Comparison of ENCODE assay signal across 10 mouse cellular contexts in the genomic region with DNA sequence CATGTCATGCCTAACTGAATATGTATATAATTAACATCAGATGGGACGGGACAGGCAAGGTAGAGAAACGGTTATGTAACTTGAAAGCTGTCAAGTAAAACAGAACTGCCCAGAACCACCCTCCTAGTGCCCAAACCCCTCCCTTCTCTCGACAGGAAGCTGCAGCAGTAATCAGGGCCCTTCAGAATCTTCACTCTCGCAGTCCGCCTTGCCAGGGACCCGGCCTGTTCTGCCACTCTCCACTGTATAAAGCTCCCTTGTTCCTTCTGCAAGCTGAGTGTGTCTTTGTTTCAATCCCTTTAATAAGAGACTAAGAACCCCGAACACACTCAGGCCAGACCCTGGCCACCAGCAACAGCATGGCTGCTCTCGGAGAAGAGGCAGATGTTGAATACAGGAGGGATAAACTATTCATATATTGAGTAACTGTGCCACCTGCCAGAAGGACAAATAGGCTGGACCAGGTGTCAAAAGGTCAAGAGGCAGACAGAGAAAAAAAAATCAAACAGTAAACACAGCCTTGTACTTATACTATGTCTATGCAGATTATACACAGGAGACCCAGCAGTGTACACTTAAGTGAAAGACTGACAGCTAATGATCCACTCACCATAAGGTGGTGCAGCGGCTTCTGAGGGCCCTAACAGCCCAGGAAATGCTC. TPM values are rescaled to one million over a fixed set of nuclear protein-coding genes. Genes with fewer than 3 reads are reported as not detected.
DNase-seq lines count a peak whose midpoint lies in the region; ATAC-seq and TF ChIP-seq lines count a peak whose summit lies in the region.
"Had no signal": no experiment of that assay in that cellular context is flagged by ENCODE, and none has a peak within 500 bp of the region (broad histone marks: within the 10 kb centered on the region; RNA-seq: fewer than 3 reads in every experiment).

No protein-coding gene starts in this region.

- no peaks in the 10 kb centered on the region for H3K9me3 ChIP-seq in embryonic facial prominence, embryonic 11.5 days (replicated peaks; ENCODE audit: control insufficient read depth, low read length)
- H3K9me3 ChIP-seq in embryonic facial prominence, embryonic 10.5 days, result no peaks in the 10 kb centered on the region
- no peaks in the 10 kb centered on the region for H3K9me3 ChIP-seq in limb, embryonic 15.5 days
- no peaks in the 10 kb centered on the region for H3K9me3 ChIP-seq in limb, embryonic 10.5 days (replicated peaks)
- no peaks in the 10 kb centered on the region for H3K9me3 ChIP-seq in liver, postnatal 0 days (ENCODE audit: low read length)
- no peaks in the 10 kb centered on the region for H3K9me3 ChIP-seq in neural tube, embryonic 13.5 days

- TF ChIP-seq CTCF in liver, postnatal 0 days (IDR thresholded peaks at IDR 0.05; ENCODE audit: low read depth), result no peak

- H3K4me2 ChIP-seq in embryonic facial prominence, embryonic 11.5 days (ENCODE audit: low read depth, low read length), result no peak overlapping the region
- no peak overlapping the region for H3K4me2 ChIP-seq in limb, embryonic 15.5 days
- no peak overlapping the region for H3K4me2 ChIP-seq in liver, postnatal 0 days (ENCODE audit: low read depth, low read length)
- H3K4me2 ChIP-seq in neural tube, embryonic 13.5 days, result no peak overlapping the region

- no peak for TF ChIP-seq EP300 in liver, postnatal 0 days (IDR thresholded peaks at IDR 0.05; ENCODE audit: low read depth)

- H3K36me3 ChIP-seq in embryonic facial prominence, embryonic 11.5 days (replicated peaks; ENCODE audit: control insufficient read depth, insufficient read depth, low read depth, low read length), result no peaks in the 10 kb centered on the region
- peaks cover 96% of the 10 kb centered on the region for H3K36me3 ChIP-seq in embryonic facial prominence, embryonic 10.5 days (replicated peaks)
- peaks cover 4% of the 10 kb centered on the region; the same call in 1 of the 2 replicates for H3K36me3 ChIP-seq in limb, embryonic 15.5 days
- peaks cover 89% of the 10 kb centered on the region for H3K36me3 ChIP-seq in limb, embryonic 10.5 days
- H3K36me3 ChIP-seq in liver, postnatal 0 days (replicated peaks; ENCODE audit: insufficient read depth, low read length), result peaks cover 6% of the 10 kb centered on the region
- peaks cover 6% of the 10 kb centered on the region; the same call in 1 of the 2 replicates for H3K36me3 ChIP-seq in neural tube, embryonic 13.5 days

- H3K4me3 ChIP-seq in embryonic facial prominence, embryonic 11.5 days (ENCODE audit: low read depth, low read length), result no peak overlapping the region
- no peak overlapping the region for H3K4me3 ChIP-seq in embryonic facial prominence, embryonic 10.5 days
- no peak overlapping the region for H3K4me3 ChIP-seq in limb, embryonic 15.5 days
- no peak overlapping the region for H3K4me3 ChIP-seq in limb, embryonic 10.5 days
- H3K4me3 ChIP-seq in liver, postnatal 0 days (ENCODE audit: low read depth, low read length), result no peak overlapping the region
- H3K4me3 ChIP-seq in neural tube, embryonic 13.5 days, result no peak overlapping the region

- H3K4me1 ChIP-seq in embryonic facial prominence, embryonic 11.5 days (ENCODE audit: control insufficient read depth, insufficient read depth, low read length), result peaks cover 11% of the 10 kb centered on the region
- peaks cover 44% of the 10 kb centered on the region for H3K4me1 ChIP-seq in embryonic facial prominence, embryonic 10.5 days
- H3K4me1 ChIP-seq in limb, embryonic 15.5 days, result peaks cover 55% of the 10 kb centered on the region
- H3K4me1 ChIP-seq in limb, embryonic 10.5 days, result peaks cover 34% of the 10 kb centered on the region
- peaks cover 30% of the 10 kb centered on the region for H3K4me1 ChIP-seq in liver, postnatal 0 days (ENCODE audit: insufficient read depth)
- H3K4me1 ChIP-seq in neural tube, embryonic 13.5 days (replicated peaks), result peaks cover 70% of the 10 kb centered on the region

- H3K27me3 ChIP-seq in embryonic facial prominence, embryonic 11.5 days (ENCODE audit: control insufficient read depth, insufficient read depth, low read length), result no peaks in the 10 kb centered on the region
- H3K27me3 ChIP-seq in embryonic facial prominence, embryonic 10.5 days (replicated peaks; ENCODE audit: low read depth, poor library complexity, severe bottlenecking), result no peaks in the 10 kb centered on the region
- no peaks in the 10 kb centered on the region for H3K27me3 ChIP-seq in limb, embryonic 15.5 days
- H3K27me3 ChIP-seq in limb, embryonic 10.5 days (ENCODE audit: low read depth, poor library complexity, severe bottlenecking), result no peaks in the 10 kb centered on the region
- no peaks in the 10 kb centered on the region for H3K27me3 ChIP-seq in liver, postnatal 0 days (ENCODE audit: insufficient read depth, low read length)
- no peaks in the 10 kb centered on the region for H3K27me3 ChIP-seq in neural tube, embryonic 13.5 days

- WGBS in embryonic facial prominence, embryonic 11.5 days, result 40% methylated on average over 9 of the region's 9 CpGs
- 56% methylated on average over 9 of the region's 9 CpGs for WGBS in embryonic facial prominence, embryonic 10.5 days
- WGBS in limb, embryonic 15.5 days, result 56% methylated on average over 9 of the region's 9 CpGs
- WGBS in limb, embryonic 10.5 days, result 78% methylated on average over 9 of the region's 9 CpGs
- 36% methylated on average over 9 of the region's 9 CpGs for WGBS in liver, postnatal 0 days (ENCODE audit: insufficient replicate concordance)
- WGBS in neural tube, embryonic 13.5 days, result 48% methylated on average over 9 of the region's 9 CpGs

- no peak overlapping the region for H3K9ac ChIP-seq in embryonic facial prominence, embryonic 11.5 days (replicated peaks; ENCODE audit: low read length)
- no peak overlapping the region for H3K9ac ChIP-seq in limb, embryonic 15.5 days
- no peak overlapping the region for H3K9ac ChIP-seq in liver, postnatal 0 days (replicated peaks)
- peak overlapping the region; percentile 43; the same call in 1 of the 2 replicates for H3K9ac ChIP-seq in neural tube, embryonic 13.5 days

- DNase-seq in embryonic facial prominence, embryonic 11.5 days (ENCODE audit: low spot score), result no peak
- no peak for DNase-seq in embryonic facial prominence, embryonic 10.5 days (ENCODE audit: low spot score)
- DNase-seq in limb, embryonic 10.5 days (ENCODE audit: low spot score), result no peak
- DNase-seq in liver, postnatal 0 days, result no peak
- DNase-seq in cerebellum, adult 9-11 months, result no peak
- no peak for DNase-seq in thymus, postnatal 0 days (ENCODE audit: low spot score)
- DNase-seq: cerebellum, postnatal 36 days; spleen, adult 18-20 months had no signal

- 0 out of 2 replicates have a peak overlapping the region, but pooled peaks have one; percentile 28 for H3K27ac ChIP-seq in embryonic facial prominence, embryonic 11.5 days (replicated peaks; ENCODE audit: low read depth, low read length)
- no peak overlapping the region; the same call in 1 of the 2 replicates for H3K27ac ChIP-seq in embryonic facial prominence, embryonic 10.5 days (replicated peaks)
- peak overlapping the region; percentile 57; the same call in 1 of the 2 replicates for H3K27ac ChIP-seq in limb, embryonic 15.5 days
- H3K27ac ChIP-seq in limb, embryonic 10.5 days, result no peak overlapping the region
- no peak overlapping the region for H3K27ac ChIP-seq in liver, postnatal 0 days (ENCODE audit: low read depth)
- H3K27ac ChIP-seq in neural tube, embryonic 13.5 days (replicated peaks), result peak overlapping the region; percentile 80

- no peak for ATAC-seq in embryonic facial prominence, embryonic 11.5 days (replicated peaks; ENCODE audit: insufficient number of reproducible peaks, low FRiP score, low TSS enrichment, low read depth)
- ATAC-seq in limb, embryonic 15.5 days (ENCODE audit: insufficient number of reproducible peaks, low FRiP score, low TSS enrichment, low read depth), result no peak
- peak; percentile 45 for ATAC-seq in liver, postnatal 0 days
- no peak for ATAC-seq in neural tube, embryonic 13.5 days (ENCODE audit: low read depth)

RNA-seq across cellular contexts. Expression of gene Tet3, which starts 48.7 kb away (rescaled TPM):
- 24.3 and 27.9 TPM in 2 replicates for polyA plus RNA-seq in embryonic facial prominence, embryonic 11.5 days (2014; fragmentation: Nextera tagmentation; extraction: Ambion mirVana)
- polyA plus RNA-seq in embryonic facial prominence, embryonic 10.5 days (2016; fragmentation: Nextera tagmentation; extraction: Ambion mirVana), result 45.1 and 50.0 TPM in 2 replicates
- 57.1 and 59.5 TPM in 2 replicates for polyA plus RNA-seq in limb, embryonic 15.5 days (2015; fragmentation: Nextera tagmentation; extraction: Ambion mirVana)
- polyA plus RNA-seq in limb, embryonic 10.5 days (2016; fragmentation: Nextera tagmentation; extraction: Ambion mirVana), result 40.1 and 42.7 TPM in 2 replicates
- polyA plus RNA-seq in liver, postnatal 0 days (2015; fragmentation: Nextera tagmentation; extraction: Ambion mirVana), result 7.9 and 8.5 TPM in 2 replicates
- polyA plus RNA-seq in neural tube, embryonic 13.5 days (2015; fragmentation: Nextera tagmentation; extraction: Ambion mirVana), result 79.0 and 79.2 TPM in 2 replicates
- 19.7 and 24.1 TPM in 2 replicates for polyA plus RNA-seq in thymus, postnatal 0 days (2015; fragmentation: Nextera tagmentation; extraction: Ambion mirVana)

Comparison
In these comparisons a context has a peak if more than half of its experiments do, and no peak if none do; other contexts are left out.
1. H3K27ac ChIP-seq: peak in embryonic facial prominence, embryonic 11.5 days (single experiment), limb, embryonic 15.5 days (single experiment) and neural tube, embryonic 13.5 days (single experiment); none in embryonic facial prominence, embryonic 10.5 days (single experiment), limb, embryonic 10.5 days (single experiment) and liver, postnatal 0 days (single experiment).